Mouse (Mus musculus) urinary bladder, adult 18-20 months (tissue): Measurements from ENCODE around the gene Olfr697.
"Not testable (repeated sequence)": the region's sequence is repeated elsewhere in the genome, so short reads cannot be mapped to it uniquely, and the experiment has no call there.

ENCODE experiments used
- DNase-seq, 2 experiments: peaks; one replicate each; pipeline ENCODE4 v3.0.0; 2022; ENCODE audit warnings: low spot score in 2 of 2, mixed read lengths in 2 of 2

Gene Olfr697

DNA sequence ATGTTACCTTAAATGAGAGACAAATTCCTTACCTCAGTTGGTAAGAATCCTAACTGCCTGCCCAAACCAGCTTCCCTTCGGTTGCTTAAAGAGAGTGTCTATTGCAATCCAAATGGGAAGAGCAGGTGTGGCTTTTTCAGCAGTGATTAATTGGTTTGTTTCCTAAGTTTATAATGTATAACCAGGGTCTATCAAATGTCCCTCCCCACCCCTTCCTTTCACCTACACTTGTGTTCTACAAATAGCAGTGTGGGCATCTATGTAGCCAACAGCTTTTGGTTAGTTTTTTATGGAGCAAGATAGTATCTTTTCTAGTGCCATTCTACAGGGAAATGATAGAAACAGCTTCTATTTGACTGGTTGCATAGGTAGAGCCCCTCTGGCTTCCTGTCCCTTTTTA is at the start of gene Olfr697:
Gene Olfr697, minus strand, starts transcription at position 101 of the 400 bp plus-strand sequence.
- DNase-seq, result no peak

DNA sequence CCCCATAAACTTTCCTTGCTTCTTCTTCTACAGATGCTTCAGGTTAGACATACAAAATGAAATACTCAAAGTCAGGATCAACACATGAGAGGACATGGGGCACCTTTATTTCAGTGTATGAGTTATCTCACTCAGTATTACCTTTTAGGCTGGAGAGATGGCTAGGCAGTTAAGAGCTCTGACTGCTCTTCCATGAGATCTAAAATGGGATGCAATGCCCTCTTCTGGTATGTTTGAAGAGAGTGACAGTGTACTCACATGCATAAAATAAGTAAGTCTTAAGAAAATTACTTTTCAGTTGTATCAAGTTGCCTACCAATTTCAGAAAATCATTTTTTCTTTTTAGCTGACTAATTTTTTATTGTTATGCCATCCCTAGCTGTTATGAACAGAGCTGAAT is 46.1 kb upstream of the Olfr697 start:
- DNase-seq, result no peak

DNA sequence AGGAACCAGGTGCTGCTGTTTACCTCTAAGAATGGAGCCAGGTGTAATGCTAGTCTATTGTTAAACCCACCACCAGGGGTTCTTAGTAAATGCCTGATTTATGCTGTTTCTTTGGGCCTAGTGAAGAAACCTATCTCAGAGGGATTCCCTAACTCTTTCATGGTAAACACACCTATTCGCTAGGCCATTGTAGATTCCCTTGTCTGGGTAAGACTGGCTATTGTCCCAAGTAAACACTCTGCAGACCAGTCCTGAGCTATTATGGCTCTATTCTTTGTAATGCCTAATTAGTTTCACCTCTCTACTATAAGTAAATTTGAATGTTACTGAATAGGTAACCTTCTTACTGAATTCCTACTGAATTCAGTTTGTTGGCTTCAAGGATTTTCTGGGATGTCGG is 18.8 kb upstream of the Olfr697 start:
- not testable (repeated sequence) for DNase-seq

DNA sequence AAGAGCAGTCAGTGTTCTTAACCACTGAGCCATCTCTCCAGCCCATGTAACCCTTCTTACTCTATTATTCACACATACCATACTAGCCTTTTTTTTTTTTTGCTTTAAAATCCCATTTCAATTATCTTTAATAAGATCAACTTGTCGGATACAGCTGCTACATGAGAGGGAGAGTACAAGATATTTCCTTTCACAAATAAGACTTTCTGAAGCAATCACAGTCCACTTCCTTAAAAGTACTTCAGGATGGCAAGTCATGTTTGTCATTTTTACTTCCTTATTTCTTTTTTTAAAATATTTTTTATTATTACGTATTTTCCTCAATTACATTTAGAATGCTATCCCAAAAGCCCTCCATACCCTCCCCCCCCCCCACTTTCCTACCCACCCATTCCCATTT is 16.6 kb upstream of the Olfr697 start:
- no peak for DNase-seq

DNA sequence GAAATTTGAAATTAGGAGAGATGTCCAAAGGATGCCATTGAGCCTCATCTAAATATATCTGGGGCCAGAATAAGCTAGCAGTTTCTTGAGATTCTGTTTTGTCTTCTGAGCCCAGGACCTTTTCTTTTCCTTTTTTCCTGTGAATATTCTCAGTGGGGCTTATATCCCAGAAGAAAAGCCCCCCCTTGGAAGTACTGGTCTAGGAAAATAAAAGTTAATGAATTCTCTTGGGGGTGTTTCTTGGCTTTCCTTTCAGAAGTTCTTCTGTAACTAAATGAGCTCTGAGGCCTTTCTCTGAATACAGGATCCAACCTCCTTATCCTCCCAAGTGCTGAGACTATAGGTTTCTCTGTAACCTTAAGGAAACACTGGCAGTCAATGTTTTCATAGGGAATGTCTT is 13.1 kb upstream of the Olfr697 start, which contains the start of gene Olfr698:
Gene Olfr698, minus strand, starts transcription at position 101 of the 400 bp plus-strand sequence.
- no peak for DNase-seq

DNA sequence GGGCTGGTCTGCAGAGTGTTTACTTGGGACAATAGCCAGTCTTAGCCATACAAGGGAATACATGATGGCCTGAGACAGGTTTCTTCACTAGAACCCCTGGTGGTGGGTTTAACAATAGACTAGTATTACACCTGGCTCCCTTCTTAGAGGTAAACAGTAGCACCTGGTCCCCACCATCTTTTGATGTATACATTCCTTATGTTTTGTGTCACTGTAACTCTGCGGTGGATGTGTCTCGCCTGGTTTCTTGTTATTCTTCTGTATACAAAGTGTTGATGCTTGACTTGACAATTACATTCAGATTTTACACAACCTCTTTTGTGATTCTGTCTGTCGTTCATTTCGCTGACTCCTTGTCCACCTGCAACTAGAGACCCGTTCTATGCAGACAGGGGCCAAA is 3.6 kb upstream of the Olfr697 start:
- no peak for DNase-seq

DNA sequence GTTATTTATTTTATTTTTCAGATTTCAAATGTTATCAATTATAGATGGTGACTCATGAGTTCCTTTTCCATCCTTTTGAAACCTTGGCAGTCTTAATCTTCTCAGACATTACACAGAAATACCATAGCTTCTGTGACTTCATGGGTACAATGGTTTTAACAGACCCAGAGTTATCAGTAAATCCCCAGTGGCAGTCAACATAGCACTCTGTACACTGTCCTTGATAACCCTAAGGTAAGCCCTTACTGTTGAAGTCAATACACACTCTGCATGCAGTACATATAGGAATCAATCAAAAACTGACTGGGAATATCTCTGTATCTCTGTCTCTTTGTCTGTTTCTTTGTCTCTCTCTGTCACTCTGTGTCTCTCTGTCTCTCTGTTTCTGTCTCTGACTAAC is 5.2 kb downstream of the Olfr697 start:
- no peak for DNase-seq

DNA sequence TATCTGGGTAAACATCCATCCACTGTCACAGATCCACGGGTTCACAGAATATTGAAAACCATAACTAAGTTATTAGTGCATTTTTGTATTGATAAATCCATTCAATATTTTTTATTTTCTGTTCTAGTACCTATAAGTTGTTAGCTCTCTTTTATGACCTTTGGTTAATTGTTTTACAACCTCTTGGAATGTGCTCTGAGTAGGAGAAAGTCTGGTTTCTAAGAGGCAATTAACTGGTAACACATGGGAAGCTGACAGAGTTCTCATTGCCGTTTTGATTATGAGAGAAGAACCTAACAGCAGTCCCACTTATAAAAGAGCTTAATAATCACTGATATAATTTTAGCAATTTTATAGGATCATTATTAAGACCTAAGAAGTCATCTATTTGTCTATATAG is 8.5 kb downstream of the Olfr697 start:
- no peak for DNase-seq

DNA sequence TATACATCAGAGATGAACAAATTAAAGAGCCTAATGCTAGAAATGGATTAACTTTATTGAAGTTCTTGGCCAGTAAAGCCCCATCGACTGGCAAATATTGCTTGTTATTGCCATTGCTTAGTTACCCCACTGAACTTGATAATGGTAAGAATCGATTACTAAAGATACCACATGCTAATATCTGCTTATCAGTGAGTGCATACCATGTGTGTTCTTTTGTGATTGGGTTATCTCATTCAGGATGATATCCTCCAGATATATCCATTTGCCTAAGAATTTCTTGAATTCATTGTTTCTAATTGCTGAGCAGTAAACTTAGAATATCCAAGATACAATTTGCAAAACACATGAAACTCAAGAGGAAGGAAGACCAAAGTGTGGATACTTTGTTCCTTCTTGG is 16.6 kb downstream of the Olfr697 start:
- not testable (repeated sequence) for DNase-seq

DNA sequence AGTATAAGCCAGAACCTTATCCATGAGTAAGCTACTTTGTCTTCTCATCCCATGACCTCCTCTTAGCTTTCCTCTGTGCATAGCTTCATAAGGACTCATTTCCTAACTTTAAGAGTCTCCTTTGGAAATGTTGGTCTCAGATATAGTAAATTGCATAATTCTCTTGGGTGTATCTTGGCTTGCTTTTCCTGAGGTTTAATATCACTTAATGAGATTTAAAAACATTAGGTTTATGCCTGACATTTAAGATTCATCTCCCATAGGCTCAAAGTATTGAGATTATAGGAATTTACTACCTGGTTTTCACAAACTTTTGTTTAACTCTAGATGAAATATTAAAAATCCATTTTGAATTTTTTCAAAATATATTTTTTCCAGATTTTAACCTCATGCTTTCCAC is 25.9 kb downstream of the Olfr697 start, which contains the start of gene Olfr695:
Gene Olfr695, minus strand, starts transcription at position 101 of the 400 bp plus-strand sequence.
- DNase-seq, result no peak

DNA sequence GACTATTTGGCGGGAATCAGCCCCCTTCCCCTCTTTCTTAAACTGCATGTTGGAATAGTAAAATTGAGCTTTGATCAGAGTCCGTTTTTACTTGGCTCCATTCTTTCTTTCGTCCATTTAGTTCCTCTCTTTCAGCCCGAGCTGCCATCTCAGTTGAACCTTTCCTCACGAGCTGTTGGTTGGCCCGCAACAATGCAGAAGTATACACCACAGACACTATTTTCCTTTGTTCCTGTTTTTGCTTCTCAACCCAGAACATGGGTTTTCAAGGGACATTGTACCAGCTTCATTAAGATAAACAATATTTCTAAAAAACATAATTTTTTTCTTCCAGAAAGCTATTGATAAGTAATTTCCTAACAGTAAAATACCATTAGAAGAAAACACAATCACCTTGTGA is 30.8 kb downstream of the Olfr697 start:
- no peak for DNase-seq

DNA sequence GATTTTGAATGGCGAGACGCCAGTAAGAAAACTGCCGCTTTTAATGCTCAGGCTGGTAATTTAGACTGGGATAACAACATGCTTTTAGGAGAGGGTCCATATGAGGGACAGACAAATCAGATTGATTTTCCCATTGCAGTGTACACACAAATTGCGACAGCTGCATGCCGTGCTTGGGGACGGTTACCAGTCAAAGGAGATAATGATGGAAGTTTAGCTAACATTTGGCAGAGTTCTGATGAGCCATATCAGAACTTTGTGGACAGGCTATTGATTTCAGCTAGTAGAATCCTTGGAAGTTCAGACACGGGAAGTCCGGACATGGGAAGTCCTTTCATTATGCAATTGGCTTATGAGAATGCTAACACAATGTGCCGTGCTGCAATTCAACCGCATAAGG is 34.5 kb downstream of the Olfr697 start:
- DNase-seq, result not testable (repeated sequence)

DNA sequence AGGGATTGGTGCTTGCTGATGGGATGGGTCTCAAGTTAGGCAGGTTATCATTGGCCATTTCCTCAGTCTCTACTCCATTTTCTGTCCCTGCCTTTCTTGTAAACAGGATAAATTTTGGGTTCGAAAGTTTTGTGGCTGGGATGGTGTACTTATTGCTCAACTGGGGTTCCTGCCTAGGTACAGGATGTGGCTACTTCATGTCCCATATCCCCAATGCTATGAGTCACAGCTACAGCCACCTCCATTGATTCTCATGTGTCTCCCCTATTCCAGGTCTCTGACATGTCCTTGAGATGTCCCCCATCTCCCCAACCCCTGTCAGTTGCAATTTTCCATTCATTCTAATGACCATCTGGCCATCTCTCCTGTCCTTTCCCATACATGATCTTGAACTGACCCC is 45.4 kb downstream of the Olfr697 start:
- DNase-seq, result no peak

DNA sequence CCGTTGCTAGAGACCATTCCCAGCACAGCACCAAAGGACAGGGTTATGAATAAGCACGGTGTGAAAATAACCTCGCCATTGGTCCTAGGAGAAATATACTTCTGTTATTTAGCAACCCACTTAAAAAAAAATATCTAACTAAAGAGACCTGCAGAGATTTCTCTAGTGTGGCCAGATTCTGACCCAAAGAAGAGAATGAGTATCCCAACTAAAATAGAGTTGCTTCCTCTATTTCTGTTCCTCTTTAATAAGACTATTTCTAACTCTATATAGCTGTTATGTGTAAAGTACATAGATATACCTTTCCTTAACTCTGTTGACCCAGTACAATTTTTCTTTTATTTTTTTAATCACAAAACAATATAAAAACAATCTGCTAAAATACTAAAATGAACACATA is 49.3 kb downstream of the Olfr697 start:
- no peak for DNase-seq

DNA sequence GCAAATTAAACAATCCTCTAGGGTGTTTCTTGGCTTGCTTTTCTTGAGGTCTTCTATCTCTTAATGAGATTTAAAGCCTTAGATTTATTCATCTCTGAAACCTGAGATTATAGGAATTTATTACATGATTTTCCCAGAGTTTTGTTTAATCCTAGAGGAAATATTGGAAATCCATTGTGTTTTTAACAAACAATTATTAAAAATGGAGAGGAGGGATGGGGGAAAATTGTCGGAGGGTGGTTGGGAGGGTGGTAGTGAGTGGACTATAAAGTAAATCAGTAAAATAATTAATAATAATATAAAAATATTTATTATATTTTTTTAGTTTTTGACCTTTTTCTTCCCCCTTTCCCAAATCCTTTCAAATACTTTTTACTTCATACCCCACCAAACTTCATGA is 50.5 kb downstream of the Olfr697 start, which contains the start of gene Olfr694:
Gene Olfr694, minus strand, starts transcription at position 101 of the 400 bp plus-strand sequence.
- no peak for DNase-seq
